Mouse (Mus musculus) intestine, postnatal 0 days (tissue): ENCODE measurements around the gene Pitpnc1. TPM values are rescaled to one million over a fixed set of nuclear protein-coding genes. Genes with fewer than 3 reads are reported as not detected.
A peak's percentile ranks its signal among the peaks of the same experiment; 100 is the strongest.

Experiments
- ATAC-seq: fragments of 200-750 bp; cut with Nextera tagmentation; 2 replicates; pipeline ENCODE4 v1.8.0; 2017; ENCODE audit warnings: mild to moderate bottlenecking, moderate TSS enrichment, moderate library complexity
- H3K27ac ChIP-seq: fragments of 300-500 bp; sonication (generic); 2 replicates; pipeline ENCODE4 v1.5.1; 2014; ENCODE audit warnings: mild to moderate bottlenecking, low read depth, low read length, moderate library complexity
- H3K27me3 ChIP-seq: fragments of 300-500 bp; sonication (generic); replicated peaks from 2 replicates; pipeline ENCODE4 v1.6.1; 2014; ENCODE audit warnings: low read length, mixed read lengths; ENCODE audit not compliant: control insufficient read depth, insufficient read depth
- H3K36me3 ChIP-seq: fragments of 300-500 bp; sonication (generic); 2 replicates; pipeline ENCODE4 v1.6.1; 2014; ENCODE audit warnings: mild to moderate bottlenecking, moderate library complexity; ENCODE audit not compliant: control insufficient read depth, insufficient read depth
- H3K4me1 ChIP-seq: fragments of 300-500 bp; sonication (generic); replicated peaks from 2 replicates; pipeline ENCODE4 v1.6.1; 2014; ENCODE audit warnings: antibody characterized with exemption, low read length, mixed read lengths; ENCODE audit not compliant: control insufficient read depth, insufficient read depth
- H3K4me2 ChIP-seq: fragments of 300-500 bp; sonication (generic); replicated peaks from 2 replicates; pipeline ENCODE4 v1.6.1; 2014; ENCODE audit warnings: low read depth, mild to moderate bottlenecking, moderate library complexity
- H3K4me3 ChIP-seq: fragments of 300-500 bp; sonication (generic); 2 replicates; pipeline ENCODE4 v1.5.1; 2014; ENCODE audit warnings: low read depth, low read length
- H3K9ac ChIP-seq: fragments of 300-500 bp; sonication (generic); 2 replicates; pipeline ENCODE4 v1.6.1; 2014; ENCODE audit warnings: mild to moderate bottlenecking, low read depth, low read length
- H3K9me3 ChIP-seq: fragments of 300-500 bp; sonication (generic); 2 replicates; pipeline ENCODE4 v1.6.1; 2016; ENCODE audit warnings: mixed run types; ENCODE audit not compliant: control insufficient read depth
- CTCF ChIP-seq: sonication (generic); IDR thresholded peaks from 2 replicates; pipeline ENCODE4 v1.5.1; 2016; ENCODE audit warnings: low read depth, mild to moderate bottlenecking, control low read depth, antibody characterized with exemption, moderate library complexity
- WGBS: fragments of 180-500 bp; shearing (Covaris S2); extraction: QIAGEN DNeasy Blood & Tissue Kit; methylation state at CpG from one replicate; pipeline ENCODE4 v1.1.7; 2014; 5-methylcytosine and 5-hydroxymethylcytosine counted together
- polyA plus RNA-seq: library from polyadenylated mRNA; unstranded; fragments of >200 nt; fragmentation: Nextera tagmentation; extraction: Ambion mirVana; gene quantifications from 2 replicates; pipeline ENCODE4 v1.2.1, GENCODE M21; 2015

The Pitpnc1 gene
- polyA plus RNA-seq, 1 experiment from 2014 or later: 4.4 TPM

DNA sequence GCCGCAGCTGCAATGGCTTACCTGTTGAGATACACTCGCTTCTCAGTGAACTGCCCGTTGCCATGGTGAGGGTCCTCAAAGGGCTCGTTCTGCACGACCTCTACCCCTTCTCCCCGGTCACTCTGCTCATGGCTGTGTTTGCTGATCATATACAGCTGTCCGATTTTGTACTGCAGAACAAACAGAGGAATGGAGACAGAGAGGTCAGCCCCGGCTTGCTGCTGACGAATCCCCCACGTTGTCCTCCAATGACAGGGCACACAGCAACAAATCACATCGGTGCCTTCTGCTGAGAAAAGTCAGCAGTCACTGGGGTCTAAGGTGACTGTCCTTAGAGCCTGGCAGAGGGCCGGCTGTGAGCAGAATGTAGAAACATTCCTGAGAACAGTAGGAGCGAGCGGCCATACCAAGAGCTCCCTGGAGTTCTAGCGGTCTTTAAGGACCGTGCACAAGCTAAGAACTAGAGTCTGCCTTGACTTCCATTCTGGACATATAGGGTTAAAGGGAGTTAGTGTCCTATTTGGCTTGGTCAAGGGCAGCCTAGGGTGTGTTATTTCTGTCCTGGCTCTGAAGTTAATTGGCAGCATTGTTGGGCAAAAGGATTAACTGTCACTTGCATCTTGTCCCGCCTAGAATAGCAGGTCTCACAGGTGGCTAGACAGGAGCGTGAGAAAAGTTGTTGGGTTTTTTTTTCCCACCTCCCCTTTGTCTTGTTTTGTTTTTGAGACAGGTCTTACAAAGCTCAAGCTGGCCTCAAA is 132.9 kb downstream of the Pitpnc1 start:
- TF ChIP-seq CTCF: no peak
- 0 out of 2 replicates have a peak, but pooled peaks cover 2% of the 10 kb centered on the region for H3K4me1 ChIP-seq
- H3K27me3 ChIP-seq: no peaks in the 10 kb centered on the region
- no peaks in the 10 kb centered on the region for H3K9me3 ChIP-seq
- no peak overlapping the region for H3K4me3 ChIP-seq
- 30% methylated on average over 18 of the region's 18 CpGs for WGBS
- peak overlapping the region; percentile 17; the same call in 1 of the 2 replicates for H3K4me2 ChIP-seq
- H3K27ac ChIP-seq: no peak overlapping the region
- ATAC-seq: no peak
- H3K36me3 ChIP-seq: no peaks in the 10 kb centered on the region
- no peak overlapping the region for H3K9ac ChIP-seq

DNA sequence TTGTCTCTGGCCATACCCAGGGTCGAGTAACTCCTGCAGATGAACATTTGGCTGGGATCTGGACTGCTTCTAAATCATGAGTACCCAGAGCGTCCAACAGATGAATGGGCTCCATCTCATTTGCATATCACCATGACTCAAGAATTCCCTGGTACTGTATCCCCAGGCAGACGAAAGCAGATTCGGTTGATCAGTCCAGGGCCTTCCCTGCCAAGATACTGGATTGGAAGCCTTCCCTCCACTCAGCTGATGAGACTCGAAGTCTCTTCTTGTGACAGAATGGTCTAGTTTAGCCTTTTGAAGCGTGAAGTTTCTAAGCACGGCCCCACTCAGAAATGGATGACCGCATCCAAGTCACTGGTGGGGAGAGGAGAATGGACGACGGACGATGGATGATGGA is 134.7 kb downstream of the Pitpnc1 start:
- 0 out of 2 replicates have a peak, but pooled peaks cover 2% of the 10 kb centered on the region for H3K4me1 ChIP-seq
- TF ChIP-seq CTCF: no peak
- H3K4me2 ChIP-seq: peak overlapping the region; percentile 10
- H3K9me3 ChIP-seq: no peaks in the 10 kb centered on the region
- no peak overlapping the region for H3K4me3 ChIP-seq
- H3K9ac ChIP-seq: no peak overlapping the region
- no peak for ATAC-seq
- no peaks in the 10 kb centered on the region for H3K27me3 ChIP-seq
- 74% methylated on average over 11 of the region's 11 CpGs for WGBS
- H3K36me3 ChIP-seq: no peaks in the 10 kb centered on the region
- peak overlapping the region; percentile 70 for H3K27ac ChIP-seq

DNA sequence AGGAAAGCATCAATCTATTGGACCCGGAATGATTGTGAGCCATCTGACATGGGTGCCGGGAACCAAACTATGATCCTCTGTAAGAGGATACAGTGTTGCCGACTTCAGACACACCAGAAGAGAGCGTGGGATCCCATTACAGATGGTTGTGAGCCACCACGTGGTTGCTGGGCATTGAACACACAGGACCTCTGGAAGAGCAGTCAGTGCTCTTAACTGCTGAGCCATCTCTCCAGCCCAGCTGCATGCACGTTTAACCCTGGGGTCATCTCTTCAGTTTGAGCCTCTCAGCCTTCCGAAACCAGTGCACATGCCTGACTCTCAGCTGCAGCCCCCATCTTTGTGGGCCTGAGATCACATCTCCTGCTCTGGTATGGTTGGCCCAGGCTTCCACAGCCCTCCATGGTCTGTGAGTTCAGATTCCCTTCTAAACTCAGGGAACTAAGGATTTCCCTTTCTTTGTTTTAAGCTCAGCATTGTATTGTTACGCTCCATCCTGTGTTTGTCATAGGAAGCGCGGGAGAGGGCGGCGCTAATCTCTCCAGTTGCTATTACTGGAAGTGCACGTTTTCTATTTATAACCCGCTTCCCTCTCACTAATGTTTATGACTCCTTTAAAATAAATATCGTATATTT is 135.5 kb downstream of the Pitpnc1 start:
- no peaks in the 10 kb centered on the region for H3K36me3 ChIP-seq
- no peak overlapping the region for H3K4me3 ChIP-seq
- WGBS: 49% methylated on average over 15 of the region's 15 CpGs
- H3K4me1 ChIP-seq: 0 out of 2 replicates have a peak, but pooled peaks cover 2% of the 10 kb centered on the region
- H3K4me2 ChIP-seq: peak overlapping the region; percentile 10
- no peak for ATAC-seq
- H3K9ac ChIP-seq: no peak overlapping the region
- no peaks in the 10 kb centered on the region for H3K27me3 ChIP-seq
- H3K27ac ChIP-seq: peak overlapping the region; percentile 62; the same call in 1 of the 2 replicates
- H3K9me3 ChIP-seq: no peaks in the 10 kb centered on the region
- TF ChIP-seq CTCF: peak; percentile 21; the same call in 1 of the 2 replicates

DNA sequence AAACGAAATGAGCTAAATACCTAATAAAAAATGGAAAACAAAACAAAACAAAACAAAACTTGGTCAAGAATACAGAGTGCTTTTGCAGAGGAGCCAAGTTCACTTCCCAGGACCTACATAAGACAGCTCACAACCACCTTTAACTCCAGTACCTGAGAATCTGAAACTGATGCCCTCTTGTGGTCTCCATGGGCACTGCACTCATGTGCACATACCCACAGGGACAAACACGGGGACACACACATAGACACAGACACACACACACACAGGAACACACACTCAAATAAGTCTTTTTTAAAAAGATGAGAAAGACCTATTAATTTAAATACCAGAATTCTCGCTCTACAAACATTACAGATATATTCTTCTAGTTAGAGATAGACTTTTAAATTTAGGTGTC is 137.6 kb downstream of the Pitpnc1 start:
- WGBS: 95% methylated on average over 3 of the region's 3 CpGs
- Histone ChIP-seq H3K4me1 (0 out of 2 replicates have a peak, but pooled peaks cover 2% of the 10 kb centered on the region), H3K27me3 (no peaks in the 10 kb centered on the region), H3K27ac (no peak overlapping the region), H3K9ac (no peak overlapping the region), H3K4me3 (no peak overlapping the region), H3K4me2 (no peak overlapping the region), H3K36me3 (no peaks in the 10 kb centered on the region), H3K9me3 (no peaks in the 10 kb centered on the region)
- ATAC-seq: no peak
- TF ChIP-seq CTCF: peak; percentile 46; the same call in 1 of the 2 replicates

DNA sequence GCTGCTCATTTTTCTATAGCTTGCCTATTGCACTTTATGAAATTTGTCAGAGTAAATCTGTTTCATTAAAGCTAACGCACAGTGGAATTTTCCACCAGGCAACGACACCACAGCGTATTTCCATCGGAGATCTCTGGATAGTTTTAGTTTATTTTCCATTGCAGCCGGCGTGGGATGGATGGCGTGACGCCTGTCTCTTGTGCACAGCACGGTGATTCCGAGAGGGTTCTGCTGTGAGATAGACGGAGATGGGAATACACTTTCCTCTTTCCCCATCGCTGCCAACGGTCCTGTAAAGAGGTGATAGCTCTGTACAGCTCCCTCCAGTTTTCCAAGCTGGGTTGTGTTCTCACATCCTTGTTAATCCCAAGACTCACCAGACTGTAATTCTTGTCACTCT is 138.2 kb downstream of the Pitpnc1 start:
- Histone ChIP-seq H3K9me3 (no peaks in the 10 kb centered on the region), H3K4me1 (no peaks in the 10 kb centered on the region), H3K27me3 (no peaks in the 10 kb centered on the region), H3K27ac (no peak overlapping the region), H3K4me3 (no peak overlapping the region), H3K36me3 (no peaks in the 10 kb centered on the region), H3K9ac (no peak overlapping the region), H3K4me2 (no peak overlapping the region)
- 82% methylated on average over 13 of the region's 13 CpGs for WGBS
- no peak for TF ChIP-seq CTCF
- ATAC-seq: no peak

DNA sequence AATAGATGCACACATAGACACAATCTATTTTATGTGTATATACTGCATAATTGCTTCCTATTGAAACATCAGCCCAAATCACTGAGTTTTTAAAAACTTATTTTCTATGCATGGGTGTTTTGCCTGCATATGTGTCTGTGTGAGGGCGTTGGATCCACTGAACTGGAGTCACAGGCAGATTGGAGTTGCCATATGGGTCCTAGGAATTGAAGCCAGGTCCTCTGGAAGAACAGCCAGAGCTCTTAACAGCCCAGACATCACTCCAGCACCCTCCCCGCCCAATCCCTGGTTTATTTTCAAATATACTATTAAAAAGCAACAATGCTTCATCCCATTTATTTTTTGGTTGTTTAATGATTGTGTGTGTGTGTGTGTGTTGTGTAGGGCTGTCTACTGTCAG is 139.1 kb downstream of the Pitpnc1 start:
- no peaks in the 10 kb centered on the region for H3K36me3 ChIP-seq
- ATAC-seq: no peak
- WGBS: 82% methylated on average over 2 of the region's 2 CpGs
- no peak overlapping the region for H3K4me3 ChIP-seq
- H3K9ac ChIP-seq: no peak overlapping the region
- no peaks in the 10 kb centered on the region for H3K4me1 ChIP-seq
- no peaks in the 10 kb centered on the region for H3K27me3 ChIP-seq
- no peak overlapping the region for H3K4me2 ChIP-seq
- H3K27ac ChIP-seq: no peak overlapping the region
- no peak for TF ChIP-seq CTCF
- no peaks in the 10 kb centered on the region for H3K9me3 ChIP-seq
